Mouse (Mus musculus) bone marrow macrophage, adult 2 months (primary cell): Measurements from ENCODE around the gene Cpeb2.

Experiments
- CTCF ChIP-seq: IDR thresholded peaks from 2 replicates; pipeline ENCODE4 v1.5.1; 2012; ENCODE audit warnings: low read depth, mild to moderate bottlenecking, low read length, moderate library complexity
- POLR2A ChIP-seq: IDR thresholded peaks from 2 replicates; pipeline ENCODE4 v1.6.1; 2012; ENCODE audit warnings: mild to moderate bottlenecking, low read depth, low read length, borderline replicate concordance

- TF ChIP-seq POLR2A (no peak), CTCF (no peak)
These were observed 52.8 kb downstream of the Cpeb2 start for GRCm38 (mm10) chr5:43285756-43286155.
